Mouse (Mus musculus) kidney, postnatal 36 days (tissue): Measurements from ENCODE around the gene Pakap.
A peak's percentile ranks its signal among the peaks of the same experiment; 100 is the strongest.

Source experiments
- DNase-seq, 2 experiments: peaks; one replicate each; pipeline ENCODE4 v3.0.0; 2021 to 2022; ENCODE audit warnings: mixed read lengths in 2 of 2

Pakap gene

DNA sequence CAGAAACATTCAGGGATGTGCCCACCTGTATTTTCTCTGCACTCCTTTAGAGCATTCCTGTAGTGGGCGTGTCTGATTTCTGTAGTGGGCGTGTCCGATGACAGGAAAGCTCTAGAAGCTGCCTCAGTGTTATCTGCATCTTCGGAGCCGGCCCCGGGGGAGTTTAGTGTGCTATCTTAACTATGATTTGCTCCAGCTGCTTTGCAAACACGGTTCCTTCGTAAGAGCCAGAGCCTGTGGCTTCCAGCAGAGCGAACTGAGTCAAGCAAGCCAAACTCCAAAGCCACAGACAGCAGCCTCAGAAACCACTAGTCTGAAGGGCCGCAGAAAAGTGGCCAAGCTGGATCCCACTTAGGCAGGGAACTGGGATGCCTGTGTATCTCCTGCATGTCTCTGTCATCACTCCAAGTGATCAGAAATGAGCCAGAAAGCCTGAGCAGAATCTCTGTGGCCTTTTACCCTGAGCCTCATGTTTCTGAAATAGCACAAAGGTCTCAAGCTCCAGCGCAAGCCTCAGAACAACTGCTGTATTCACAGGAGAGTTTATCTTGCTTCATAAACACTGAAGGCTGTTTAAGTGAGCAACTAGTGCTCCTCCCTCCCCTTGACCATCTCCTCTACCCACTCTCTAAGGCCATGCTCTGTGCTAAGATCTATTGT lies 205.0 kb downstream of the Pakap start:
- DNase-seq, result peak; percentile 35 to 36

DNA sequence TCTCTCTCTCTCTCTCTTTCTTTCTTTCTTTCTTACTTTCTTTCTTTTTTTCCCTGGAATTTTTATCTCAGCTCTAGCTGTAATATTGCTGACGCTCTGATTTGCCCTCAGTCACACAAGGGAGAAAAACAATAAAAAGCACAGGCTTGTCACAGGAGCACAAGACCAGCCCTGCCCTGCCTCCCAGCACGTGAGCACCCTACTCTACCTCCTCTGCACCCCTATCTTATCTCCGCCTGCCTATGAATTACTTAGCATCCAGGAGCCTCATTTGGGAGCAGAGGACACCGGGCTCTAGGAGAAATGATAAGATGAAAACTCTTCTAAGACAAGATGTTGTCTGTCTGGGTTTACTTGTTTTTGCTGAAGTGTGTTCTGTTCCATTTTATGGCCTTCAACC lies 206.5 kb downstream of the Pakap start:
- DNase-seq, result no peak

DNA sequence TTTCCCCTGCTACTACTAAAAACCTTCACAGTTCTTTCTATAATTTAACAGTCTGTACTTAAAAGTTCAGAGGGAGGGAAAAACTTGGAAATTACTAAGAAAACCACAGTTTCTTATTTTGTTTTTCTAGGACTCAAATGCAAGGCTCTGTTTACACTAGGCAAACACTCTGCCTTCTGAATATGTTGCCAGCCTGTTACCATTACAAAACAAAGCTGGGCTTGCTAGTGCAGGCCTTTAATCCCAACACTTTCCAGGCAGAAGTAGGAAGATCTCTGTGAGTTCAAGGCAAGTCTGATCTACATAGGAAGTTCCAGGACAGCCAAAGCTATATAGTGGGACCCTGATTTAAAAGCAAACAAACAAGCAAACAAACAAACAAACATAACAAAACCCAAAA lies 207.6 kb downstream of the Pakap start:
- DNase-seq, result no peak

DNA sequence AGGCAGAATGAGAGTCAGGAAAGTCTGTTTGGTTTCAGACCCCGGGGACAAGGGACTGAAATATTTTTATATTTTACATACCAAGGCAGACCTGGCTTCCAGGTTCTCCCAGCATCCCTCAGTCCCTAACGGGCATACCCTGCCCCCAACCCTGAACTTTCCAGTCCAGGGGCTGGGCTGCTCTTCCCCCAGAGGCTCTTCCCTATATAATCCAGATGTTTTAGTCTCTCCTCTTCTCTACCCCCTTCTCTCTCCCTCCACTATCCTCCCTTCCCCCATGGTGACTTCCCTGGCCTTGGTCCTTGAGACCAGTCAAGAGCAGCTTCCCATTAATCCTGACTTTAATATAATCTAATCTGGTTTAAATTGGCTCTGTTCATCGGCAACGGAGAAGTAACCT lies 212.4 kb downstream of the Pakap start:
- no peak for DNase-seq

DNA sequence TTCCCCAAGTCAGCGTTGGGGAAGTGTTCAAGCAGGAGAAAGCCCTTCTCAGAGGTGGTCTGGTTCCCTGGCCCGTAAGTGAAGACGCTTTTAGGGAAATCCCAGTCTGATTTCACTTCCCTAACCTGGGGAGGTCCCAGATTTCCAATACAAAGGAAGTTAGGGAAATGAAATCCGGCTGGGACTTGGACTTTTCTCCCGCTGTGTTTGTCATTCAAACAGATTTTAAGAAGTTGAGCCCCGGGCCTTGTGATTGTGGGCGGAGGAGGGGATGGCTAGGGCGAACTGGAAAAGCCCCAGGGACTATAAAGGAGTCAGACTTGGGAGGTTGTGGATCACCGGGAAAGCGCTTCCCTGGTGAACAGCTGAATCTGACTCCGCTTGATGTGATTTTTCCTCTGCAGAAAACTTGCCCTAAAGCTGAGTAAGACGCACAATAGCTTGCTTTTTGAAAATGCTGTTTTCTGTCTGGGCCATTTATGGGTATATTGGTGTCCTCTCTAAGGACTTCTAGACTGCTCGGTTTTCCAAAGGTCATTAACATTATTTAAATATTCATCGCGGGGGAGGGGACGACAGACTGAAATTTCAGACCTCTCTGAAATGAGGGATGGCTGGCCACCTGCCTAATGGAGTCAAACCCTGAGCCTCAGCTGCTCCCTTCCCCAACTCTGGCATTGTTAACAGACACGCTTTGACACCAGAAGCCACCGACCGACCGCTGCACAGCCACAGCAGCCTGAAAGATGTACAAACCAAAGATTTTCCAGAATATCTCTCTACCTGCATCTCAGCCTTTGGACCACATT lies 213.1 kb downstream of the Pakap start:
- DNase-seq, result no peak

DNA sequence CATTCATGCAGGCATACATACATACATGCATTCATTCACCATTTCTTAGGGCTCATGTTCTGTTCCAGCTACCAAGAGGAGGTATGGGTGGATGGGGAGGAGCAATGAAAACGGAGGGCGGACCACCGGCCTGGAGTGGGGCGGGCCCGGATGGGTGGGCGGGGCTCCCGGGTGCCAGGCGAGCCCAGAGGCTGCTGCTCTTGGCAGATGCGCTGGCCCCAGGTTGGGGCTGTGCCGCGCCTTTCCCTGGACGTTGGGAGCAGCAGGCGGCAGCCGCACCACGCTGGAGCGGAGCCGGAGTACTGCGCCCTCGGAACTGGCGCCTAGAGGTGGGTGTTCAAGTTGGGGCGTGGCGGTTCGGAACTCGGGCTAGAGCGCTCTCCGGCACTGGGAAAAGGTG lies 214.0 kb downstream of the Pakap start:
- peak; percentile 88 to 91 for DNase-seq

DNA sequence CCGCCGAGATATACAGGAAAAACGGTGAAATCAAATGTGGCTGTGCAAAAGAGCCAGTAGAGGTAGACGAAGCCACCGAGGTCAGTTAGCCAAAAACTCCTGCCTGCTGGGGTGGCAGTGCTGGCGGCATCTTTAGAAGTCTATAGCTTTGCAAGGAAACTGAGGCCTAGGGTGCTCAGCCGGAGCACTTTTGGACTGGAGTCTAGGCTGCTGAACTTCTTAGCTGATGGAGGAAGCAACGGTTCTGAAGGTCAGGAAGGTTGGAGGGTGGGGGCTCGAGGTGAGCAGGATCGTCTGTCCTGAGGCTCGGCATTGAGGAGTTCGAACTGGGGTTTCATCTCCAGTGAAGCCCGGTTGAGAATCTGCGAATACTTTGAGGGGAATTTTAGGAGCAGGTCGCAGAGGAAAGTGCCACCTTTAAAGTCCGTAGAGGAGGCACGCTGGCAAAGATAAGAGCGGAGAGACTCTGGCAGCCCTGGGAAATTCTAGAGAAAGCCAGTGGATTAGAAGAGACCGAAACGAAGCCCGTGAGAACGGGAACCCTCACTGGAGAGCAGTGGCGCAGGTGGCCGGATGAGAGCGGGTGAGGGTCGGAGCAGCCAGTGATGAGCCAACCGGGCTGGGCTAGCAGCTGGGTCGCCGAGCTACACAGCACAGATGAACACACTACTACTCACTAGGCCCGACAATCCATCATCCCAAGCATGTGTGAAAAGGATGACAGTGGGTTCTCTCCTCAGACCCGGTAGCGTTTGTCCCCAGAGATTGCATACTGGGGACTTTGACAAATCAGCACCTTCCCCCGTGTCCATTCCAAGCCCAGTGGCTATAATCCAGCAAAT lies 214.8 kb downstream of the Pakap start:
- peak in 1 of 2 experiments; percentile 49 for DNase-seq

DNA sequence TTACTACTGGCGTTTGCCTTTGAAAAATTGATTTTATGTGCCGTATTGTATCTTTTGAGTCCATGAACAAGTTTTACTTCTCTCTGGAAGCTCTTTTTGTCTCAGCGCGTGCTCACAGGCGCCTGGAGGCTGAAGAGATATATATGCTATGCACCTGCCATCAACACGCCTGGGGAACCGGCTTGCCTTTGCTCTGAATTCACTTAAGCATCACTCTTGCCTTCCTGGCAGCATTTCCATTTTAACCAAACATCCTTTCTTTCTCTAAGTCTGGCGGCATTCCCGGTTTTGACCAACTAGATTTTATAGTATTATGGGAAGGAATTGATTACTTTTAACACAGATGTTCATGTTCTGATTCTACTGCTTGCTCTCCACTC lies 215.4 kb downstream of the Pakap start:
- DNase-seq, result no peak

DNA sequence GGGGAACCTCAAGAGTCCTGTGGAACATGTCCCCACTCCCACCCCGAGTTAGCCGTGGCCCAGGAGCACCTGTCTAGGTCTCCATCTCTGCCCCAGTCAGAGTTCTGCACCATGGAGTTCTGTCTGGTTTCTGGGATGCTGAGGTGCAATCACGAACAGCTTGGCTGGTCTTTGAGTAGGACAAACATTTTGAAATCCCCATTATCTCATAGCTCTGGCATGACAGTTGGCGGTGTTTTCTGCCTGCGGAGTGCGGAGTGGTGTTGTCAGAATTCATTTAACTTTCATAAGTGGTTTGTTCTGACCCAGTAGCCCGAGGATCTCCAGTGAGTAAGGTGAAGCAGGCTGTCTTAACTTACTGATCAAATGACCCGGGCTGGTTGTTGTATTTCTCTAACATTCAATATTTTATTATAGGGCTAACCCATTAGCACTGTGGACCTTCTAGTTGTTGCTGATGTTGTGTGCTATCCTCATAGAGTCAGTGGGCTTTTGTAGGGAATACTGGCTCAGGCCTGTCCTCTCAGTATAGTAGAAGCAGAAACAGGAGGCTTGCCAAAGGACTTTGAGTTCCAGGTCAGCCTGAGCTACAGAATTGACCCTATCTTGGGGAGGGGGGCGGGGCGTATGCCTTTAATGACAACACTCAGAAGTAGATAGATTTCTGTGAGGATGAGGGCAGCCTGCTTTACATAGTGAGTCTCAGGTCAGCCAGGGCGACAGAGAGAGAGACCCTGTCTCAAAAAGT lies 216.0 kb downstream of the Pakap start:
- peak; percentile 73 to 81 for DNase-seq

DNA sequence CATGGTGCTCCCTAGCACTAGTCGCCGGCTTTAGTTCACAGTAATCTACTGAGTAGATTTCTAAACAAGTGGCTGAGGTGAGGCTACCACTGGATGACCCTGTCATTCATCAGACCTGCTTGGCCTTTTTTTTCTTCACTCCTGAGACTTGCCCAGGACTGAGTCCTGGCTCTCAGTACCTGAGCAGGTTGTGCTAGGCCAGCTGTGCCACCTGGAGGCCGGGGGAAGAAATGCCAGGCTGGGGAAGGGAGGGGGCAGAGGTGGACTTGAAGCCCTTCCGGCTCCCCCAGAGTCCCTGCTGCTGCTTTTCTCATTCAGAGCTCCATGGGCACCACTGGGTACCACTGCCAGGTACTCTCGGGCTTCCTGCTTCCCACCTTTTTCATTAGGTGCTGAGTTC lies 220.7 kb downstream of the Pakap start:
- DNase-seq, result peak; percentile 55 to 69

DNA sequence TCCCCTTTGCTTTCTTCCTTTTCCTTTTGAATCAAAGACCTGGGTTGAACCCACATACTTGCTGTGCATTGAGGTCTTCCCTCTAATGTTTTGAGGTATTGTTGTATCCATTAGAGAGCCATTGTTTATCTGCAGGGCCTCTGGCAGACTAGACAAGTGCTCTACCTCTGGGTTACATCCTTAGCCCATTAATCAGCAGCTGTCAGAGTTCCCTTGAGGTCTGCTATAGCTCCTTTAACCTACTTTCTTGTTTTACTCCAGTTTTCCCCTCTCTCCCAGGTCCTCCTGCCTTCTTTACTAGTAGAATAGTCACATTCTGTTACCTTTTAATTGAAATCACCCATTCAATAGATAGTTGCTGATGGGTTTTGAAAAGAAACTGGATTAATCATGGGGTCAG lies 221.1 kb downstream of the Pakap start:
- no peak for DNase-seq

DNA sequence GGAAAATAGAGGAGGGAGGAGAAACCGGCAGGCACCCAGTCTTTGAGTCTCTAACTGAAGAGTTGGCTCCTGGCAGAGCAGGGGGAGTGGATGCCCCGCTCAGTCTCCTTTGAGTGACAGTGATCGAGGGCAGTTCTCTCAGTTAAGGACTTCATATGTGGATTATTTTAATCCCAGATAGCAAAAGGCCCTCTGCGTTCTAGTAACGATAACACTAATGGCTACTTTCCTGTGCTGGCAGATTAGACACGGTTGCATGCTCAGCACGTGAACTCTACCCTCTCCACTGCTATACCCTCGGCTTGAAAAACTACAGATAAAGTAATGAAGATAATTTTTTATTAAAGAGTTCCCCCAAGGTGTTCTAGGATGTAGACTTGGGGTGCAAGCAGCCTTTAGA lies 226.0 kb downstream of the Pakap start:
- no peak for DNase-seq

DNA sequence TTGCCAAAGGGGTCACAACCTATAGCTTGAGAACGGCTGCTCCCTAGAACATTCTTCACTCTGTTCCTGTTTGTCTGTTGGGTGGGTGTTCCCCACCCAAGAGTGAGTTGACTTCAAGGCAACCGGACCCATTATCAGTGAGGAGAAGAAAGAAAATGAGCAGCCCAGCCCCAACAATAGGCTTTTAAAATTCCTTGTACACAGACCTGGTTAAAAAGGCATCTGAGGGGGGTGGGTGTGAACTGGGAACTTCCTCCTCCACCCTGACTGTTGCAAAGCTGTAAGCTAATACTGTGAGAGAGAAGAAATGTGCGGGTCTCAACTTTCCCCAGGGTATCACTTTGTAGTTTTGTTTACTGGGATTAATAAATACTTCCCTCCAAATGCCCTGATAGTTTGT lies 226.6 kb downstream of the Pakap start:
- no peak for DNase-seq

DNA sequence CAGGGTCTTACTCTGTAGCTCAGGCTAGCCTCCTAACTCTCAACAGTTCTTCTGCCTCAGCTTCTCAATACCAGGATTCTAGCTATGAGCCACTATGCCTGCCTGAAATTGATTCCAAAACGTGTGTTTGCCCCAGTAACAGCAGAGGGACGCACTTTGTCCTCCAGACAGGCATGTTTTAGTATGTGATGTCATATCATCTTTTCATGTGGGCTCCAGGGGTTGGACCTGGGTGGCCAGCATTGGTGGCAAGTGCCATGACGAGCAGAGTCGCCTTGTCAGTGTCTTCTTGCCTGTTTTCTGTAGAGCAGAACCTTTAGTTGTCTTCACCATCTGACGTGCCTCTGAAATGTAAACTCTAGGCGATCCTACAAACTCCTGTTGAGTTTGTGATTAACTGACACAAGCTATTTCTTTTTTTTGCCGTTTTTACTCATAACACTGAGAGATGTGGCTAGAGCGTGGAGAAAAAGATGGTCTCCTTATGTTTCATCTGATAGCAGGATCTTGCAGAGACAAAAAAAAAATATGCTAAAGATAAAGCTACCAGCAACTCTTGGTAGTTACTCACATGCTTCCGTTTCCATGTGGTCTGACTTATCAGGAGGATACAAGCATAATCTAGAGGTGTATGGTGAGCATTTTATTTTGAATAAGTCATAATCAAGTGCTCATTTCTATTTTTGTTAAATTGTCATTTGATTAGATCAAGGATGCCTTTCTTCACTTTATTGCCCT lies 229.7 kb downstream of the Pakap start:
- no peak for DNase-seq

DNA sequence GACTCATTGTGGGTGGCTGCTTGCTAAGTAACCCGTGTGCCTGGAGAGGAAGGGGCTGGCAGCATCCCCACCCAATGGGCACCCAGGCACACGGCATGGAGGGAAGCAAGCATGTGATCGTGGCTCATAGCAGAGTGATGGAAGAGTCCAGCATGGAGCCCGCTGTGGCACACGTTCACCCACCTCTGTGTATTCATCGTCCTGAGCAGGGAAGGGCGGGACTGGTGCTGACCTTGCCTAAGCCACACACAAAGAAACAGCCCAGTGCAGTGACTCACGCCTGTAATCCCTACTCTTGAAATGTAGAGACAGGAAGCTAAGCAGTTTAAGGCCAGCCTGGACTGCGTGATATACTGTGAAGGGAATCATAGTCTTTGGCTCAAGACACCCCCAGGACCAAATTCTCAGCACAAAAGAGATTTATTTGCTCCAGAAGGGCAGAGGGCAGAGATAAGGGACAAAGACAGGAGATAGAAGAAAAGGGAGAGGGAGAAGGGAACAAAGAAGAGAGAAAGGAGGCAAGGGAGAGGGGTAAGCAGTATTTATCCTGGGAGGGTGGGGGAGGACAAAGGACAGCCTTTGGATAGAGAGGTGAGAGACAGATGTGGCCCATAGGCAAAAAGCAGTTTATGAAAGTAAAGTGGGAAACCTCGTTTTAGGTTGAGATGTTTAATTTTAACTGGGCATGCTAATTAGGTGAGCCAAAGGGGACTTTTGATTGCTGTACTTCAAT lies 230.5 kb downstream of the Pakap start:
- no peak for DNase-seq

DNA sequence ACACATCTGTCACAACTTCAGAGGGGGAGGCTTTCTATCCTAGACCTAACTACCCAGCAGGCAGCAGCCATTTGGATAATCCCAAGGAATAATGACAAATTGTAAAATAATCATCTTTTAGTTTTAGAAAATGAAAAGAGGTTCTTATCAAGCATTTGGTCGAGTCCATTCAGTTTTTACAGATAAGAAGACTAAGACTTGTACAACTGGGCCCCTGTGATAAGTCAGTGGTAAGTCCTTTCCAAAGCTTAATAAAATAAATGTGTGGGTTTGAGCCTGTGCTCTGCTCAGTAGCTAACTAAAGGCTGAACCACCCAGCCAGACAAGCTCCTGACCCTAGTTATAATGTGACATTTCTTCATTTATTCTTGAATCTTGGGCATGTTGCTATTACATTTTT lies 231.3 kb downstream of the Pakap start:
- no peak for DNase-seq

DNA sequence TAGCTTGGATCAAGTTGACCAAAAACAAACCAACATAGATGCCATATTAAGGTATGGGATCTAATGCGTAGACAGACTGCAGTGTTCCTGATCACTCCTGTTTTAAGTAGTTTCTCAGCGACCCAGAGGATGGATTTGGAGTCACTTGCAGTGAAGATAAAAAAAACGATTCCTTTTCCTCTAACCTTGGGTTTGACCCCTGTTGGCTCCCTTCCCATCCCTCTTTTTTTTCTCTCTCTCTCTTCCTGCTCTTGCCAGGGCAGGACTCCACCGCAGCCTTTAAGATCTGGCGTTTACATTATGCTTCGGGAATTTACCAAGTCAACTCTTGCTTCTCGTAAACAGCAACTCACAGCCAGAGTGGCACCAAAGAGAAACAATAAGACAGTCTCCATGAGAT lies 233.3 kb downstream of the Pakap start:
- peak in 1 of 2 experiments; percentile 42 for DNase-seq

DNA sequence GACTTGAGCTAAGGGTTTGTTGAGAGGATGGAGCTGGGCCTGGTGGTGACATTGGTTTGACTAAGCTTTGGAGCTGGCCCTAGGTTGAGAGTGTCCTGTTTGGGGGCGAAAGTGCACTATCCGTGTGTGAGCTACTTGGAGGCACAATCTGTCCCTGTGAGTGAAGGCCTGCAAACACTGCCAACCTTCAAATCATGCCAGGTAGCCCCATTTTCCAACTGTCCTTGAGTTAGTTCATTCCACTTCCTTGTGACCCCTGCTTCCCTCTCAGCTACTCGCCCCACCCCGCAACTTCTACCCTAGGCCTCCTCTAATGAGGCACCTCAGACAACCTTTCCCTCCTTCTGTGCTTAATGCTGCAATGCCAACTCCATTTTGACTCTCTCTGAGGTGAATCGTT lies 234.0 kb downstream of the Pakap start:
- no peak for DNase-seq

DNA sequence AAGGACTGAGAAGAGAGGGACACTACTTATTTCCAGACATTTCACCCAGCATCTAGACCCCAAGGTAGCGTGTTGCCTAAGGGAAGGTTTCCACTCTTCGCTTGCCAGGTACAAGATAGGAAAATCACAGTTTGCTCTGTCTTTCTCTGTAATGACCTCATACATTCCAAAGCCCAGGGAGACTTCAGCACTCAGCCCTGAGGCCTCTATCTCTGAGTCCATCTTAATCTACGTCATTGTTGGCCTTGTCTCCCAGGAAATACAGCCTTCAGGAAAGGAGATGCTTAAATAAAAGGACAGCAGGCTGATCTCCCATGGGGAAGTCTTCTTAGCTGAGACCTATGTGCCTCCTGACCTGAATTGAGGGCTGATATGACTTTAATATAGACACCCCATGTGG lies 234.4 kb downstream of the Pakap start:
- no peak for DNase-seq

DNA sequence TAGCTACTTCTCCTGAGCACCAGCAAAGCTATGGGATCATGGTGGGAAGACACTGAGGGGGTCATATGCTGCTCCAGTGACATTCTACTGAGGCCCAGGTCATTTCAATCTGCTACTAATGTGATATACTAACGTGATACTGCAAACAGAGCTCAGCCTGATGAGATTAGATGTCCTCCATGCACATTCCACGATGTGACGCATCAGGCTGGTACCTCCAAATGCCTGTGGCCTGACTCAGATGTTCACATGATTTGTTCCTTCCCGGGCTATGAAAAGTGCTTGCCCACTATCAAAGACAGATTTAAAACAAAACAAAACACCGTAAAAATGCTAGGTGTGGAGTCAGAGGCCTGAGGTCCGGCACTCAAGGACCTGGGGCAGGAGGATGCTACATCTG lies 236.9 kb downstream of the Pakap start:
- no peak for DNase-seq

DNA sequence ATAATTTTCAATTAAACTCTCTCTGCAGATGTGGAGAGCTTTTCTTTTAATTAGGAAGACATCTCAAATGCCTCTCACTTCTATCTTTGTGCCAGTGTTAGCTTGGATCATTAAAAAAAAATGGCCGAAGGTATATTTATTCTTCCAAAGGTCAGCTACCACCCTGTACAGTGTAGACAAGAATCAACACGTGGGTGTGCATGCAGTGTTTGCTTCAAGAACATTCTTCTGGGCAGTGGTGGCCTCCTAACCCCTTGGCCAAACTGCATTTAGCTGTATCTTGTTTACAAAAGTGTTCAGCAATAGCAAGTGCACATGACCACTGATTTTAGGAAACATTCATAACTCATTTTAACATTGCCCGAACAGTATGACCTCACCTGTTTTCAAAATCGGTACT lies 241.5 kb downstream of the Pakap start:
- peak in 1 of 2 experiments; percentile 41 for DNase-seq

DNA sequence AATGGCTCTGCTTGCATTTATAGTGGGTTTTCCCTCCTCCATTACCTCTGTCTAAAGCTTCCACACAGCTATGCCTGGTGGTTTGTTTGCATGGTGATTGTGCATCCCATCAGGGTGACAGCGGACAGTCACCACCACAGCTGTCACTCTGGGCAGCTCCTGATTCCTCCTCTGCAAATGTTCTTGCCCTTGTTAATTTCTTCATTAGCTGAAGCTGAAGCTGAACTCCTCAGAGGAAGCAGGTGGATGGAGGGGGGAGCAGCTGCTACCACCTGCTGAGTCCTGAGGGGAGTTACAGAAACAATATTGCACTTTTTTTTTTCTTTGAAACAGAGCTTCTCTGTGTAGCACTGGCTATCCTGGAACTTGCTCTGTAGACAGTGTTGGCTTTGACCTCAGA lies 244.1 kb downstream of the Pakap start:
- DNase-seq, result no peak
